ENCODE assay signal across 23 mouse cellular contexts in the genomic region with DNA sequence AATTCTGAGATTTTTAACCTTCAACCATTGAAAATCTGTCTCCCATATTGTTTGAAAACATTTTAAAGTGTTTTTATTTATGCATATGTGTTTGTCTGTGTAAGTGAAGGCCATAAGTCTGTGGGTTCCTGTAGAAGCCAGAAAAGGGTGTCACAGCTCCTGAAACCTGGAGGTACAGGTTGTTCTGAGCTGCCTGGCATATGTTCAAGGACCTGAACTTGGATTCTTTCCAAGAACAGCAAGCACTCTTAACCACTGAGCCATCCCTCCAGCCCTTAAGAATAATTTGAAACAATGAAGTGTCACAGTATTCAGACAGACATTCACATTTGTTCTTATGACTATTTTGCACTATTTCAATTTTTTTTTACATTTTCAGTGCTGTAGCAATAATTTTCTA.
A peak's percentile ranks its signal among the peaks of the same experiment; 100 is the strongest.
DNase-seq lines count a peak whose midpoint lies in the region; ATAC-seq and TF ChIP-seq lines count a peak whose summit lies in the region.
"Had no signal": no experiment of that assay in that cellular context is flagged by ENCODE, and none has a peak within 500 bp of the region (broad histone marks: within the 10 kb centered on the region; RNA-seq: fewer than 3 reads in every experiment).

No protein-coding gene starts in this region.

- no peak overlapping the region for H3K4me3 ChIP-seq in gastrocnemius, adult 2 months
- no peak overlapping the region for H3K4me3 ChIP-seq in liver, adult 2 months (ENCODE audit: insufficient read depth, low read depth, low read length)
- H3K4me3 ChIP-seq in liver, embryonic 12.5 days, result no peak overlapping the region
- H3K4me3 ChIP-seq: erythroblast, embryonic 14.5 days; forebrain, embryonic 13.5 days; heart, embryonic 13.5 days; midbrain, embryonic 13.5 days; neural tube, embryonic 13.5 days had no signal

- H3K27me3 ChIP-seq in liver, adult 2 months (ENCODE audit: control insufficient read depth, insufficient read depth, low read length), result no peaks in the 10 kb centered on the region
- no peaks in the 10 kb centered on the region for H3K27me3 ChIP-seq in liver, embryonic 12.5 days (replicated peaks)
- H3K27me3 ChIP-seq: forebrain, embryonic 13.5 days; heart, embryonic 13.5 days; midbrain, embryonic 13.5 days; neural tube, embryonic 13.5 days had no signal

- TF ChIP-seq CTCF in gastrocnemius, adult 2 months (IDR thresholded peaks at IDR 0.05), result no peak
- TF ChIP-seq CTCF in liver, adult 2 months (IDR thresholded peaks at IDR 0.05; ENCODE audit: low read depth, low read length), result no peak

- no peak overlapping the region for H3K27ac ChIP-seq in gastrocnemius, adult 2 months
- H3K27ac ChIP-seq in liver, adult 2 months (replicated peaks; ENCODE audit: insufficient read depth, low read depth, low read length), result no peak overlapping the region
- H3K27ac ChIP-seq in liver, embryonic 12.5 days, result no peak overlapping the region
- H3K27ac ChIP-seq: forebrain, embryonic 13.5 days; heart, embryonic 13.5 days; midbrain, embryonic 13.5 days; neural tube, embryonic 13.5 days had no signal

- H3K4me2 ChIP-seq in liver, embryonic 12.5 days, result no peak overlapping the region
- H3K4me2 ChIP-seq: forebrain, embryonic 13.5 days; heart, embryonic 13.5 days; midbrain, embryonic 13.5 days; neural tube, embryonic 13.5 days had no signal

- DNase-seq in gastrocnemius, adult 18-20 months (ENCODE audit: low spot score), result peak; percentile 13
- DNase-seq in gastrocnemius, adult 2 months, result no peak
- DNase-seq in liver, adult 2 months (ENCODE audit: extremely low read depth, low read depth, low spot score), result peak; percentile 8
- peak; percentile 28 for DNase-seq in cerebellum, adult 9-11 months
- DNase-seq in urinary bladder, postnatal 10 days (ENCODE audit: low spot score), result no peak
- no peak for DNase-seq in thymus, postnatal 0 days (ENCODE audit: low spot score)
- DNase-seq: adrenal gland, postnatal 14 days; kidney, postnatal 10 days; left cerebral cortex, postnatal 4 days; liver; lung, adult 18-20 months; lung, postnatal 14 days; thymus, adult 2 months had no signal

- no peaks in the 10 kb centered on the region for H3K79me2 ChIP-seq in liver, adult 2 months (ENCODE audit: control insufficient read depth, insufficient read depth, low read length)

- intact Hi-C loops in gastrocnemius, adult 2 months (cut with DNase I), result no loop called here

- H3K4me1 ChIP-seq in liver, adult 2 months (ENCODE audit: control insufficient read depth, insufficient read depth, low read length), result no peaks in the 10 kb centered on the region
- H3K4me1 ChIP-seq in liver, embryonic 12.5 days, result no peaks in the 10 kb centered on the region
- H3K4me1 ChIP-seq: forebrain, embryonic 13.5 days; heart, embryonic 13.5 days; midbrain, embryonic 13.5 days; neural tube, embryonic 13.5 days had no signal

- H3K9ac ChIP-seq in liver, adult 2 months (ENCODE audit: low read depth, low read length), result no peak overlapping the region
- no peak overlapping the region for H3K9ac ChIP-seq in liver, embryonic 12.5 days
- H3K9ac ChIP-seq: forebrain, embryonic 13.5 days; heart, embryonic 13.5 days; midbrain, embryonic 13.5 days; neural tube, embryonic 13.5 days had no signal

- no peaks in the 10 kb centered on the region for H3K9me3 ChIP-seq in liver, embryonic 12.5 days (replicated peaks)
- H3K9me3 ChIP-seq: forebrain, embryonic 13.5 days; G1E; heart, embryonic 13.5 days; midbrain, embryonic 13.5 days; neural tube, embryonic 13.5 days had no signal

- no peak for TF ChIP-seq POLR2A in liver, adult 2 months (IDR thresholded peaks at IDR 0.05; ENCODE audit: extremely low read depth, insufficient read depth, low read length)

- no peaks in the 10 kb centered on the region for H3K36me3 ChIP-seq in liver, adult 2 months (ENCODE audit: control insufficient read depth, insufficient read depth, low read length)
- no peaks in the 10 kb centered on the region for H3K36me3 ChIP-seq in liver, embryonic 12.5 days
- H3K36me3 ChIP-seq: G1E; heart, embryonic 13.5 days; midbrain, embryonic 13.5 days; neural tube, embryonic 13.5 days had no signal

- ATAC-seq in liver, embryonic 12.5 days, result no peak
- ATAC-seq: activated CD4-positive, CD25-positive, alpha-beta regulatory T cell, adult 4 months; forebrain, embryonic 13.5 days; hindbrain, embryonic 16.5 days; intestine, embryonic 16.5 days; midbrain, embryonic 13.5 days had no signal

Comparison
In these comparisons a context has a peak if more than half of its experiments do, and no peak if none do; other contexts are left out.
1. DNase-seq: peak in gastrocnemius, adult 18-20 months (single experiment), liver, adult 2 months (single experiment) and cerebellum, adult 9-11 months (single experiment); none in gastrocnemius, adult 2 months (single experiment), urinary bladder, postnatal 10 days (single experiment) and thymus, postnatal 0 days (single experiment).